Mouse (Mus musculus) lung, embryonic 14.5 days (tissue): Measurements from ENCODE around the gene Col25a1. TPM values are rescaled to one million over a fixed set of nuclear protein-coding genes. Genes with fewer than 3 reads are reported as not detected.

Experiments
- ATAC-seq: fragments of 200-750 bp; cut with Nextera tagmentation; 2 replicates; pipeline ENCODE4 v1.8.0; 2017; ENCODE audit warnings: mild to moderate bottlenecking, moderate TSS enrichment, moderate library complexity; ENCODE audit not compliant: insufficient read depth
- DNase-seq: peaks from one replicate; pipeline ENCODE4 v3.0.0-alpha.2; 2015
- H3K27ac ChIP-seq: fragments of 300-500 bp; sonication (generic); 2 replicates; pipeline ENCODE4 v1.5.1; 2014; ENCODE audit warnings: low read depth, mild to moderate bottlenecking, moderate library complexity
- H3K27me3 ChIP-seq: fragments of 300-500 bp; sonication (generic); 2 replicates; pipeline ENCODE4 v1.6.1; 2014; ENCODE audit warnings: low read length, control low read depth; ENCODE audit not compliant: insufficient read depth
- H3K36me3 ChIP-seq: fragments of 300-500 bp; sonication (generic); 2 replicates; pipeline ENCODE4 v1.6.1; 2014; ENCODE audit warnings: control low read depth; ENCODE audit not compliant: insufficient read depth
- H3K4me1 ChIP-seq: fragments of 300-500 bp; sonication (generic); 2 replicates; pipeline ENCODE4 v1.6.1; 2014; ENCODE audit warnings: antibody characterized with exemption, control low read depth; ENCODE audit not compliant: insufficient read depth
- H3K4me2 ChIP-seq: fragments of 300-500 bp; sonication (generic); 2 replicates; pipeline ENCODE4 v1.6.1; 2014; ENCODE audit warnings: mild to moderate bottlenecking
- H3K4me3 ChIP-seq: fragments of 300-500 bp; sonication (generic); 2 replicates; pipeline ENCODE4 v1.5.1; 2014; ENCODE audit warnings: low read depth, low read length
- H3K9ac ChIP-seq: fragments of 300-500 bp; sonication (generic); 2 replicates; pipeline ENCODE4 v1.6.1; 2014
- H3K9me3 ChIP-seq: fragments of 300-500 bp; sonication (generic); 2 replicates; pipeline ENCODE4 v1.6.1; 2016; ENCODE audit warnings: low read depth, low read length, control low read depth
- CTCF ChIP-seq: IDR thresholded peaks from 2 replicates; pipeline ENCODE4 v1.5.1; 2016; ENCODE audit warnings: antibody characterized with exemption, low read depth
- WGBS: fragments of 180-500 bp; shearing (Covaris S2); extraction: QIAGEN DNeasy Blood & Tissue Kit; methylation state at CpG from one replicate; pipeline ENCODE4 v1.1.7; 2014; 5-methylcytosine and 5-hydroxymethylcytosine counted together
- polyA plus RNA-seq: library from polyadenylated mRNA; unstranded; fragments of >200 nt; fragmentation: Nextera tagmentation; extraction: Ambion mirVana; gene quantifications from 2 replicates; pipeline ENCODE4 v1.2.1, GENCODE M21; 2014

Col25a1 gene
- polyA plus RNA-seq, 1 experiment from 2014 or later = 17.0 TPM

GRCm38 (mm10) chr3:130160902-130161301 is 29.6 kb downstream of the Col25a1 start:
- no peak for DNase-seq
- WGBS = 55% methylated on average over 4 of the region's 4 CpGs
- Histone ChIP-seq H3K4me2 (no peak overlapping the region), H3K27ac (no peak overlapping the region), H3K9me3 (no peaks in the 10 kb centered on the region), H3K9ac (no peak overlapping the region), H3K36me3 (no peaks in the 10 kb centered on the region), H3K4me3 (no peak overlapping the region), H3K27me3 (no peaks in the 10 kb centered on the region), H3K4me1 (no peaks in the 10 kb centered on the region)
- ATAC-seq = no peak
- TF ChIP-seq CTCF = no peak

GRCm38 (mm10) chr3:130161323-130161917 is 30.1 kb downstream of the Col25a1 start:
- no peak for TF ChIP-seq CTCF
- no peak for ATAC-seq
- DNase-seq = no peak
- H3K36me3 ChIP-seq = no peaks in the 10 kb centered on the region
- no peak overlapping the region for H3K9ac ChIP-seq
- no peak overlapping the region for H3K4me3 ChIP-seq
- no peak overlapping the region for H3K27ac ChIP-seq
- no peaks in the 10 kb centered on the region for H3K9me3 ChIP-seq
- 59% methylated on average over 13 of the region's 13 CpGs for WGBS
- no peaks in the 10 kb centered on the region for H3K4me1 ChIP-seq
- no peaks in the 10 kb centered on the region for H3K27me3 ChIP-seq
- no peak overlapping the region for H3K4me2 ChIP-seq

GRCm38 (mm10) chr3:130166875-130167274 is 35.6 kb downstream of the Col25a1 start:
- no peak overlapping the region for H3K4me2 ChIP-seq
- H3K9ac ChIP-seq = no peak overlapping the region
- H3K4me3 ChIP-seq = no peak overlapping the region
- WGBS = 58% methylated on average over 4 of the region's 4 CpGs
- no peak overlapping the region for H3K27ac ChIP-seq
- DNase-seq = no peak
- no peak for ATAC-seq
- H3K4me1 ChIP-seq = no peaks in the 10 kb centered on the region
- H3K27me3 ChIP-seq = no peaks in the 10 kb centered on the region
- no peak for TF ChIP-seq CTCF
- no peaks in the 10 kb centered on the region for H3K36me3 ChIP-seq
- H3K9me3 ChIP-seq = peaks cover 3% of the 10 kb centered on the region; the same call in 1 of the 2 replicates

- Histone ChIP-seq H3K4me3 (no peak overlapping the region), H3K9me3 (peaks cover 3% of the 10 kb centered on the region; the same call in 1 of the 2 replicates), H3K4me1 (no peaks in the 10 kb centered on the region), H3K27me3 (no peaks in the 10 kb centered on the region), H3K9ac (no peak overlapping the region), H3K36me3 (no peaks in the 10 kb centered on the region), H3K27ac (no peak overlapping the region), H3K4me2 (no peak overlapping the region)
- WGBS = 68% methylated on average over 17 of the region's 17 CpGs
- TF ChIP-seq CTCF = no peak
- ATAC-seq (no peak), DNase-seq (no peak)
Measured at GRCm38 (mm10) chr3:130172764-130173163, 41.5 kb downstream of the Col25a1 start.

- peak overlapping the region; percentile 62 for H3K4me3 ChIP-seq
- WGBS = under 1% methylated on average over 40 of the region's 40 CpGs
- peak; percentile 25 for TF ChIP-seq CTCF
- peak; percentile 94 for DNase-seq
- peak overlapping the region; percentile 63 for H3K9ac ChIP-seq
- H3K36me3 ChIP-seq = no peaks in the 10 kb centered on the region
- peak overlapping the region; percentile 71; the same call in 1 of the 2 replicates for H3K27ac ChIP-seq
- ATAC-seq = peak; percentile 99
- no peaks in the 10 kb centered on the region for H3K4me1 ChIP-seq
- peaks cover 9% of the 10 kb centered on the region for H3K27me3 ChIP-seq
- H3K4me2 ChIP-seq = peak overlapping the region; percentile 99
- H3K9me3 ChIP-seq = no peaks in the 10 kb centered on the region
Measured at GRCm38 (mm10) chr3:130180181-130180940, 49.1 kb downstream of the Col25a1 start.

GRCm38 (mm10) chr3:130180964-130181590 is 49.8 kb downstream of the Col25a1 start:
- H3K36me3 ChIP-seq = no peaks in the 10 kb centered on the region
- TF ChIP-seq CTCF = no peak
- under 1% methylated on average over 40 of the region's 40 CpGs for WGBS
- no peaks in the 10 kb centered on the region for H3K4me1 ChIP-seq
- DNase-seq (peak; percentile 46), ATAC-seq (peak; percentile 21)
- H3K27me3 ChIP-seq = peaks cover 9% of the 10 kb centered on the region
- peak overlapping the region; percentile 99 for H3K4me2 ChIP-seq
- H3K27ac ChIP-seq = no peak overlapping the region
- H3K9ac ChIP-seq = peak overlapping the region; percentile 63
- peak overlapping the region; percentile 62 for H3K4me3 ChIP-seq
- H3K9me3 ChIP-seq = no peaks in the 10 kb centered on the region

GRCm38 (mm10) chr3:130181591-130181980 is 50.3 kb downstream of the Col25a1 start:
- Histone ChIP-seq H3K9ac (peak overlapping the region; percentile 63; the same call in 1 of the 2 replicates), H3K9me3 (no peaks in the 10 kb centered on the region), H3K4me2 (peak overlapping the region; percentile 99), H3K36me3 (no peaks in the 10 kb centered on the region), H3K4me3 (peak overlapping the region; percentile 62), H3K4me1 (no peaks in the 10 kb centered on the region), H3K27me3 (peaks cover 9% of the 10 kb centered on the region), H3K27ac (no peak overlapping the region)
- no peak for TF ChIP-seq CTCF
- ATAC-seq (no peak), DNase-seq (no peak)
- 10% methylated on average over 8 of the region's 8 CpGs for WGBS
